Mouse (Mus musculus) gastrocnemius, postnatal 14 days (tissue): ENCODE results near the gene Ret. TPM values are rescaled to one million over a fixed set of nuclear protein-coding genes. Genes with fewer than 3 reads are reported as not detected.

Source experiments
- DNase-seq: peaks from one replicate; pipeline ENCODE4 v3.0.0; 2021; ENCODE audit warnings: mixed read lengths
- intact Hi-C: fragments of 180-260 bp; cut with DNase I; formaldehyde crosslinking; loops from one replicate; pipeline ENCODE4 v1.15.1; 2025; ENCODE audit warnings: low total_unique reads
- total RNA-seq, 2 experiments: library from RNA; stranded (reverse); gene quantifications; 2 replicates each; pipeline ENCODE4 v1.2.3; 2021

Gene Ret
- total RNA-seq, 2 experiments from 2014 or later = 8.5 to 16.1 TPM

- intact Hi-C loops = no loop called here
- no peak for DNase-seq
Observed at GRCm38 (mm10) chr6:118127827-118128487, 69.6 kb downstream of the Ret start.

DNA sequence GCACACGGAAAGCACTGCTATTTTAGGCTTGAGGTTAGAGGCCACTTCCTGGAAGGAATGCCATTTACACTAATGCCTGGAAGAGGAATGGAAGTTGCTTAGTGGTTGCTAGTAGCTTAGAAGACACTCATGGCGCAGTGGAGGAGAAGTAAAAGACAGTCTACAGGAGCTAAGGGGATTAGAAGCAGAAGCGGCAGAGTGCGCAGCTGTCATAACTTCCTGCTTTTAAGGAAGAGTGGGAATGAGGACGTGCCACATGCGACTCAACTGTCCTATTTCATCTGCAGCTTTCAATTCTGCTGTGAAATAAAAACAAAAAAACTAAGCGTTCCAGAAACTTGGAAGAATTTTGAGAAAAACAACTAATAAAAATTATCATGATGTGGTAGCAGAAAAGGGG is 70.3 kb downstream of the Ret start:
- DNase-seq = no peak
- intact Hi-C loops = no loop called here

- DNase-seq = no peak
- intact Hi-C loops = no loop called here
Observed at GRCm38 (mm10) chr6:118126577-118126976, 70.9 kb downstream of the Ret start.

DNA sequence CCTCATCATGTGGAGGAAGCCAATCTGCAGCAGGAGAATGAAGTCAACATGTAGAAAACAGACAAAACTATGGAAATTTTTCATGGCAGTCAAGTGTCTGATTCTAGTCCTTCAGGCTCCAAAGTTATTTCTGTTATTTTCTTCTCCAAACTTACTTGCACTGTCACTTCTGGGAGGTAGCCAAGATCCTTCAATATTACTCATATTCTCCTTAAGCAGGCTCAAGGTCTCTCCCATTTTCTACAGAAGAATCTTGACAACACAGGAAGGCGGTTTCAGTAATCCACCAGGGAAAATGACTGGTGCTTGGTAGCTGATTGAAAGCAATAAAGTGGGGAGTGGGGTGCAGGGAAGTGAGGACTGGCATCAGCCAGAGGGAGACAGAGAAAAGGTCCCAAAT is 74.8 kb downstream of the Ret start:
- intact Hi-C loops = no loop called here

GRCm38 (mm10) chr6:118111810-118112209 is 85.7 kb downstream of the Ret start:
- intact Hi-C loops = no loop called here
- no peak for DNase-seq

More for the DNA sequence above, 74.8 kb downstream of the Ret start:
- no peak for DNase-seq

Other genes starting within 250 kb of the Ret start
- gene Rasgef1a, start 186.3 kb downstream of the Ret start, total RNA-seq = under 1 TPM; 0.27 to 0.29 TPM
- gene Csgalnact2, start 58.6 kb downstream of the Ret start, total RNA-seq = 10 to 100 TPM; 21.4 to 22.1 TPM
- gene Bms1, start 221.8 kb upstream of the Ret start, total RNA-seq = 10 to 100 TPM; 23.2 to 24.7 TPM